Mouse (Mus musculus): ENCODE measurements around the gene Lif. TPM values are rescaled to one million over a fixed set of nuclear protein-coding genes. Genes with fewer than 3 reads are reported as not detected.

Gene Lif
- total and polyA plus RNA-seq, 3 experiments: 0.27 to 0.31 TPM; not detected in 1

- Histone ChIP-seq H3K27me3 (ENCODE audit: control insufficient read depth in 1 of 2, insufficient read depth in 2 of 2, low read length in 2 of 2) (no peaks in the 10 kb centered on the region), H3K9me3 (replicated peaks; ENCODE audit: insufficient read depth, low read length) (no peaks in the 10 kb centered on the region), H3K79me2 (ENCODE audit: control insufficient read depth, insufficient read depth, low read length, poor library complexity) (no peaks in the 10 kb centered on the region), H3K9ac (ENCODE audit: control insufficient read depth, low read depth, low read length, poor library complexity, severe bottlenecking) (no peak overlapping the region), H3K4me1 (ENCODE audit: control insufficient read depth in 1 of 2, insufficient read depth in 2 of 2, low read length in 2 of 2) (peaks cover 2 to 12% of the 10 kb centered on the region in 2 experiments; a peak in 3 of 4 replicates), H3K27ac (ENCODE audit: control insufficient read depth, low read depth, low read length) (no peak overlapping the region), H3K4me3 (ENCODE audit: control insufficient read depth in 1 of 2, insufficient read depth in 1 of 2, low read depth in 2 of 2, low read length in 2 of 2) (no peak overlapping the region), H3K36me3 (ENCODE audit: control insufficient read depth in 1 of 2, insufficient read depth in 2 of 2, low read length in 2 of 2) (peaks cover 0 to 16% of the 10 kb centered on the region in 2 experiments; a peak in 2 of 4 replicates)
- no peak for TF ChIP-seq ZNF384 (IDR thresholded peaks at IDR 0.05; ENCODE audit: low read depth, low read length)
- no peak for TF ChIP-seq TAL1 (IDR thresholded peaks at IDR 0.05; ENCODE audit: low read length)
- TF ChIP-seq USF1 (IDR thresholded peaks at IDR 0.05; ENCODE audit: low read depth, low read length): no peak
- no peak for TF ChIP-seq USF2 (IDR thresholded peaks at IDR 0.05; ENCODE audit: borderline replicate concordance in 1 of 2, insufficient read depth in 1 of 2, low read depth in 1 of 2, low read length in 2 of 2)
- TF ChIP-seq CHD2 (IDR thresholded peaks at IDR 0.05; ENCODE audit: low read length): no peak
- no peak for TF ChIP-seq POLR2AphosphoS5 (IDR thresholded peaks at IDR 0.05; ENCODE audit: borderline replicate concordance, low read depth, low read length)
- no peak for TF ChIP-seq NELFE (IDR thresholded peaks at IDR 0.05; ENCODE audit: low read depth, low read length)
- TF ChIP-seq MAFK (IDR thresholded peaks at IDR 0.05; ENCODE audit: borderline replicate concordance, low read depth, low read length): no peak
- no peak for DNase-seq (ENCODE audit: low read depth, low spot score)
Observed at GRCm38 (mm10) chr11:4250290-4250689, 7.1 kb upstream of the Lif start.

- Histone ChIP-seq H3K36me3 (ENCODE audit: control insufficient read depth in 1 of 2, insufficient read depth in 2 of 2, low read length in 2 of 2) (peaks cover 0 to 6% of the 10 kb centered on the region in 2 experiments; a peak in 2 of 4 replicates), H3K9me3 (replicated peaks; ENCODE audit: insufficient read depth, low read length) (no peaks in the 10 kb centered on the region), H3K27ac (ENCODE audit: control insufficient read depth, low read depth, low read length) (no peak overlapping the region), H3K4me3 (ENCODE audit: control insufficient read depth in 1 of 2, insufficient read depth in 1 of 2, low read depth in 2 of 2, low read length in 2 of 2) (no peak overlapping the region), H3K4me1 (ENCODE audit: control insufficient read depth in 1 of 2, insufficient read depth in 2 of 2, low read length in 2 of 2) (peaks cover under 1 to 1% of the 10 kb centered on the region in 2 experiments; a peak in 3 of 4 replicates), H3K27me3 (ENCODE audit: control insufficient read depth in 1 of 2, insufficient read depth in 2 of 2, low read length in 2 of 2) (no peaks in the 10 kb centered on the region), H3K79me2 (ENCODE audit: control insufficient read depth, insufficient read depth, low read length, poor library complexity) (no peaks in the 10 kb centered on the region), H3K9ac (ENCODE audit: control insufficient read depth, low read depth, low read length, poor library complexity, severe bottlenecking) (no peak overlapping the region)
- TF ChIP-seq ELF1 (IDR thresholded peaks at IDR 0.05; ENCODE audit: low read depth, low read length): no peak
- no peak for TF ChIP-seq TBP (IDR thresholded peaks at IDR 0.05; ENCODE audit: low read depth, low read length)
- no peak for TF ChIP-seq NRF1 (IDR thresholded peaks at IDR 0.05; ENCODE audit: insufficient read depth, low read depth, low read length, poor library complexity, severe bottlenecking)
- no peak for TF ChIP-seq RCOR1 (IDR thresholded peaks at IDR 0.05; ENCODE audit: low read depth, low read length)
- no peak for DNase-seq (ENCODE audit: low read depth, low spot score)
Observed at GRCm38 (mm10) chr11:4251376-4251775, 6.0 kb upstream of the Lif start.

GRCm38 (mm10) chr11:4252886-4253285 lies 4.5 kb upstream of the Lif start:
- Histone ChIP-seq H3K9me3 (replicated peaks; ENCODE audit: insufficient read depth, low read length) (no peaks in the 10 kb centered on the region), H3K9ac (ENCODE audit: control insufficient read depth, low read depth, low read length, poor library complexity, severe bottlenecking) (no peak overlapping the region), H3K27me3 (ENCODE audit: control insufficient read depth in 1 of 2, insufficient read depth in 2 of 2, low read length in 2 of 2) (no peaks in the 10 kb centered on the region), H3K4me3 (ENCODE audit: control insufficient read depth in 1 of 2, insufficient read depth in 1 of 2, low read depth in 2 of 2, low read length in 2 of 2) (no peak overlapping the region), H3K36me3 (ENCODE audit: control insufficient read depth in 1 of 2, insufficient read depth in 2 of 2, low read length in 2 of 2) (no peaks in the 10 kb centered on the region), H3K79me2 (ENCODE audit: control insufficient read depth, insufficient read depth, low read length, poor library complexity) (no peaks in the 10 kb centered on the region), H3K27ac (ENCODE audit: control insufficient read depth, low read depth, low read length) (no peak overlapping the region), H3K4me1 (ENCODE audit: control insufficient read depth in 1 of 2, insufficient read depth in 2 of 2, low read length in 2 of 2) (no peaks in the 10 kb centered on the region)
- DNase-seq (ENCODE audit: low read depth, low spot score): no peak
- no peak for TF ChIP-seq TAL1 (IDR thresholded peaks at IDR 0.05; ENCODE audit: low read length)
- no peak for TF ChIP-seq MXI1 (IDR thresholded peaks at IDR 0.05; ENCODE audit: low read depth, low read length)
- TF ChIP-seq TCF12 (IDR thresholded peaks at IDR 0.05; ENCODE audit: low read depth, low read length): no peak
- no peak for TF ChIP-seq MYC (IDR thresholded peaks at IDR 0.05; ENCODE audit: low read depth, low read length)
- TF ChIP-seq MAFK (IDR thresholded peaks at IDR 0.05; ENCODE audit: borderline replicate concordance, low read depth, low read length): no peak
- no peak for TF ChIP-seq MEF2A (IDR thresholded peaks at IDR 0.05; ENCODE audit: extremely low read depth, insufficient replicate concordance, low read depth, low read length, poor library complexity, severe bottlenecking)
- no peak for TF ChIP-seq CTCF (IDR thresholded peaks at IDR 0.05 in 2 of 3, conservative IDR thresholded peaks at IDR 0.05 in 1 of 3; ENCODE audit: control insufficient read depth in 1 of 3, insufficient read depth in 1 of 3, low read depth in 2 of 3, low read length in 3 of 3, poor library complexity in 1 of 3, severe bottlenecking in 1 of 3)
- no peak for TF ChIP-seq POLR2AphosphoS5 (IDR thresholded peaks at IDR 0.05; ENCODE audit: borderline replicate concordance, low read depth, low read length)
- TF ChIP-seq BHLHE40 (IDR thresholded peaks at IDR 0.05; ENCODE audit: borderline replicate concordance, low read depth, low read length): no peak
- no peak for TF ChIP-seq ZMIZ1 (IDR thresholded peaks at IDR 0.05; ENCODE audit: low read depth, low read length)
- TF ChIP-seq NRF1 (IDR thresholded peaks at IDR 0.05; ENCODE audit: insufficient read depth, low read depth, low read length, poor library complexity, severe bottlenecking): no peak
- no peak for TF ChIP-seq GABPA (IDR thresholded peaks at IDR 0.05; ENCODE audit: low read depth, low read length)
- no peak for TF ChIP-seq CHD1 (IDR thresholded peaks at IDR 0.05; ENCODE audit: low read depth, low read length)
- no peak for TF ChIP-seq ELF1 (IDR thresholded peaks at IDR 0.05; ENCODE audit: low read depth, low read length)
- TF ChIP-seq HCFC1 (IDR thresholded peaks at IDR 0.05; ENCODE audit: low read depth, low read length): no peak
- TF ChIP-seq USF2 (IDR thresholded peaks at IDR 0.05; ENCODE audit: borderline replicate concordance in 1 of 2, insufficient read depth in 1 of 2, low read depth in 1 of 2, low read length in 2 of 2): no peak
- no peak for TF ChIP-seq MYB (IDR thresholded peaks at IDR 0.05; ENCODE audit: low read depth, low read length)
- no peak for TF ChIP-seq ETS1 (IDR thresholded peaks at IDR 0.05; ENCODE audit: low read depth, low read length)

Measured in MEL (cell line).